Mouse (Mus musculus): ENCODE data around the gene Xrcc4. TPM values are rescaled to one million over a fixed set of nuclear protein-coding genes. Genes with fewer than 3 reads are reported as not detected.

The Xrcc4 gene
- polyA plus RNA-seq, 1 experiment from 2014 or later = 15.5 TPM

DNA sequence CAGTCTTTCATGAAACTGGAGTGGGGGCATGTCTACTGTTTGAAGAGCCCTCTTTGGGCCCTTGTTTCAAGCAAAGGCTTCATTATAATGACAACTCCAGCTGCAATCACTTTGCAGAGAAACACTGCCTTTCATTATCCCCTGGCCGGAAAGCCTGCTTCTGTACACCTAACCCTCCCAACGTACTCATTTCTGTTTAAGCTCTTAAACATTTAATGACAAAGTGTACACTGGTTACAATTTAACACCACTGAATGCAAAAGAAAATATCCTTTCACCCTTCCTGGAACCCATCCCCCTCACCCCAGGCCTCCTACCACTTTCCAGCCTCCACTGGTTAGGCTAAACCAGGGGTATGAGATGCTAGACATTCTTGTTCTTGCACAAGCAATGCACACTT lies 362.9 kb downstream of the Xrcc4 start:
- Histone ChIP-seq H3K9ac (replicated peaks) (no peak overlapping the region), H3K4me2 (no peak overlapping the region), H3K9me3 (replicated peaks) (no peaks in the 10 kb centered on the region), H3K27ac (replicated peaks) (no peak overlapping the region), H3K27me3 (replicated peaks) (no peaks in the 10 kb centered on the region), H3K4me1 (no peaks in the 10 kb centered on the region), H3K36me3 (0 out of 2 replicates have a peak, but pooled peaks cover 2% of the 10 kb centered on the region), H3K4me3 (replicated peaks) (no peak overlapping the region)
- ATAC-seq (ENCODE audit: low FRiP score) = no peak
- WGBS = 76% methylated on average over 2 of the region's 2 CpGs

Other genes with a start within 250 kb of the Xrcc4 start
- gene Tmem167, start 485 bp downstream of the Xrcc4 start, polyA plus RNA-seq (2015; fragmentation: Nextera tagmentation; extraction: Ambion mirVana) = 42.9 and 47.8 TPM in 2 replicates

Measured in neural tube, embryonic 15.5 days (tissue).